Mouse (Mus musculus) forebrain, embryonic 13.5 days (tissue): ENCODE data around the gene Otop3. TPM values are rescaled to one million over a fixed set of nuclear protein-coding genes. Genes with fewer than 3 reads are reported as not detected.

ENCODE experiments used
- ATAC-seq: fragments of 200-750 bp; cut with Nextera tagmentation; 2 replicates; pipeline ENCODE4 v1.8.0; 2017
- H3K27ac ChIP-seq: fragments of 300-500 bp; sonication (generic); 2 replicates; pipeline ENCODE4 v1.5.1; 2015; ENCODE audit warnings: inconsistent platforms, mild to moderate bottlenecking, moderate library complexity
- H3K27me3 ChIP-seq: fragments of 300-500 bp; sonication (generic); 2 replicates; pipeline ENCODE4 v1.6.1; 2015; ENCODE audit warnings: mild to moderate bottlenecking, inconsistent platforms
- H3K36me3 ChIP-seq: fragments of 300-500 bp; sonication (generic); 2 replicates; pipeline ENCODE4 v1.6.1; 2015; ENCODE audit warnings: mild to moderate bottlenecking, inconsistent platforms; ENCODE audit not compliant: poor library complexity, severe bottlenecking
- H3K4me1 ChIP-seq: fragments of 300-500 bp; sonication (generic); 2 replicates; pipeline ENCODE4 v1.6.1; 2015; ENCODE audit warnings: inconsistent platforms
- H3K4me2 ChIP-seq: fragments of 300-500 bp; sonication (generic); 2 replicates; pipeline ENCODE4 v1.6.1; 2015; ENCODE audit warnings: inconsistent platforms, mild to moderate bottlenecking, moderate library complexity
- H3K4me3 ChIP-seq: fragments of 300-500 bp; sonication (generic); 2 replicates; pipeline ENCODE4 v1.5.1; 2015; ENCODE audit warnings: mild to moderate bottlenecking, inconsistent platforms
- H3K9ac ChIP-seq: fragments of 300-500 bp; sonication (generic); 2 replicates; pipeline ENCODE4 v1.6.1; 2015; ENCODE audit warnings: mild to moderate bottlenecking, inconsistent platforms
- H3K9me3 ChIP-seq: fragments of 300-500 bp; sonication (generic); replicated peaks from 2 replicates; pipeline ENCODE4 v1.6.1; 2016; ENCODE audit warnings: inconsistent platforms
- WGBS: fragments of 180-500 bp; shearing (Covaris S2); methylation state at CpG from one replicate; pipeline ENCODE4 v1.1.7; 2015; 5-methylcytosine and 5-hydroxymethylcytosine counted together
- polyA plus RNA-seq: library from polyadenylated mRNA; unstranded; fragments of >200 nt; fragmentation: Nextera tagmentation; extraction: Ambion mirVana; gene quantifications from 2 replicates; pipeline ENCODE4 v1.2.1, GENCODE M21; 2015

Gene Otop3
- 0.14 TPM in 1 of 2 replicates, not detected in the other for polyA plus RNA-seq

DNA sequence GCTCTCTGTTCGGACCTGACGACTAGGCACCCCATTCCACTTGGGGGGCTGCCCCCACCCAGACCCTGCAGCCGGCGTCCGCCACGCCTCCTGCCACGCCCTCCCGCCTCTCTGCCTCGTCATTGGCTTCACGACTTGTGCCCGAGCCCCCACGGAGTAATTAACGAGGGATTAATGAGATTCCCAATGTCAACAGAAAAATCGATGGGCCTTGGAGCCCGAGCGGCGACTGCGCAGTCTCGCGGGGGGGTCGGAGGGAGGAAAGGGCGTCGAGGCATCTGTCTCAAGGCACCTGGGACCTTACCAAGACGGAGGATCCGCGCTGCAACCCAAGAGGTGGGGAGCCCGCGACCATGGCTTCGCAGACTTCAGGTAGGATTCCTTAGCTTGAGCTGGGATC lies at the start of gene Otop3:
TSS of gene Otop3 (plus strand) at position 201 of the 400 bp plus-strand sequence.
- 5% methylated on average over 28 of the region's 29 CpGs for WGBS

DNA sequence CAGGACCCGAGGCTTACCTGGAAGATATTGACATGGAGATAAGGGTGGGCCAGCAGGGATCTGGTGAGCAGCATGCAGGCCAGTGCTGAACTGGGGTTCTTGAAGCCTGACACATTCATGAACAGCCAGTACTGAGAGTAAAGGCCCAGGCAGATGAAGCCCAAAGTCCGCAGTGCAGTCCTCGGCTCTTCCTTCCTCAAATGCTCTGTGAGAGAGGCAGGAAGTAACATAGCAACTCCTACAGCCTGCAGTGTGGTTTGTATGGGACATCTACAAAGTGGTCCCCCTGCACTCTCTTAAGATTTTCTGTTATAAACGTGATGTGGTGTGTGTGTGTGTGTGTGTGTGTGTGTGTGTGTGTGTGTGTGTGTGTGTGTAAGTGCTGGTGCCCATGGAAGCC lies 49.2 kb upstream of the Otop3 start:
- Histone ChIP-seq H3K4me2 (no peak overlapping the region), H3K27me3 (no peaks in the 10 kb centered on the region), H3K36me3 (no peaks in the 10 kb centered on the region), H3K9ac (no peak overlapping the region), H3K9me3 (no peaks in the 10 kb centered on the region), H3K4me3 (no peak overlapping the region), H3K27ac (no peak overlapping the region), H3K4me1 (peaks cover 9% of the 10 kb centered on the region; the same call in 1 of the 2 replicates)
- 88% methylated on average over 4 of the region's 4 CpGs for WGBS
- ATAC-seq, result no peak

More for the DNA sequence above, at the start of gene Otop3:
- H3K36me3 ChIP-seq, result no peaks in the 10 kb centered on the region
- H3K4me2 ChIP-seq, result peak within 1 kb of the TSS; percentile 60
- peaks cover 78% of the 10 kb centered on the region for H3K27me3 ChIP-seq
- H3K9ac ChIP-seq, result peak within 1 kb of the TSS; percentile 37; the same call in 1 of the 2 replicates
- peaks cover 12% of the 10 kb centered on the region for H3K4me1 ChIP-seq
- H3K9me3 ChIP-seq, result no peaks in the 10 kb centered on the region
- ATAC-seq, result no peak
- H3K27ac ChIP-seq, result no peak within 1 kb of the TSS
- peak within 1 kb of the TSS; percentile 27 for H3K4me3 ChIP-seq

DNA sequence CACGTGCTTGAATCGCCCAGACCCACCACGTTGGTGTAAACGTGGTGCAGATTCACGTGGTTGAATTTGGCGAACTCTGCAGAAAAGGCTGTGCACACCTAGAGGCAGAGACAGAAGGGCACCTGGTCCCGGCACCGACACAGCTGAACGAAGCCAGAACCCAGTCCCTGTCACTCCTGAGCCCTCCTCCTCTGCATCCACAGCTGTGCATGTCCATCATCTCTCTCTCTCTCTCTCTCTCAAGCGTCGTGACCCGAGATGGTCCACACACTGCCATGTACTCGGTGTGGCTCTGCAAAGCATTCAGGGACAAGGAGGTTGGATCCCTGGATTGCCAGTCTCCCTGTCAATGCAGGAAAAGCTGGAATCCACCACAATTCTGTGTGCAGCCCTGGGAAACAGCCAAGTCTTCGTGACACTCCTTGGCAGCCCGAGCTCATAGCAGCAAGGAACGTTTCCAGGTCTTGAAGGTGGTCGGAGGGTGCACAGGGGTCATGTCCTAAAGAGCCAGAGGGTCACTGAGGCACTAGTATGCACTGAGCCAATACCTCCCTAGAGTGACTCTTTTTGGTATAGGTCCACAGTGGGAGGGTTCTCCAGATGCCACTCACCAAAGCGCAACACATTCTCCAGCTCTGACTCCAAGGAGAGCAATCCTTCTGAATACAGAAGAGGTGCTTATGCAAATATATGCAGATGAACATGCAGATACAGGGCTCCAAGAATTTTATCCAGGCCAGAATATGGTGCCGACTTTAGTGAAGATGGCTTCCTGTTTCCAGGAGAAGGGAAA lies 48.1 kb upstream of the Otop3 start:
- Histone ChIP-seq H3K4me3 (no peak overlapping the region), H3K4me2 (no peak overlapping the region), H3K27ac (peak overlapping the region; percentile 36; the same call in 1 of the 2 replicates), H3K27me3 (no peaks in the 10 kb centered on the region), H3K9ac (no peak overlapping the region), H3K36me3 (no peaks in the 10 kb centered on the region), H3K9me3 (no peaks in the 10 kb centered on the region), H3K4me1 (peaks cover 9% of the 10 kb centered on the region; the same call in 1 of the 2 replicates)
- ATAC-seq, result no peak
- WGBS, result 79% methylated on average over 19 of the region's 19 CpGs

DNA sequence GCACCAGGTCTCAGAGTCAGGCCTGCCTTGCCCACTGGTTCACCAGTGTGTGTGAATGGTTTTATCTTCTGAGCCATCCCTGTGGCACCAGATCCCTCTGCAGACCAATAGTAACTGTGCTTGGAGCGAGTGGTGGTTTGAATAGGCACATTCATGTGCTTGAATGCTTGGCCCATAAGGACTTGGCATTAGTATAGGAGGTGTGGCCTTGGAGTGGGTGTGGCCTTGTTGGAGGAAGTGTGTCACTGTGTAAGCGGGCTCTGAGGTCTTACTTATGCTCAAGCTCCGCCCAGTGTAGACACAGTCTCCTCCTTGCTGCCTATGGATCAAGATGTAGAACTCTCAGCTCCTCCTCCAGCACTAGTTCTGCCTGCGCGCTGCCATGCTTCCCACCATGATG lies 47.1 kb upstream of the Otop3 start:
- Histone ChIP-seq H3K27ac (no peak overlapping the region), H3K27me3 (no peaks in the 10 kb centered on the region), H3K9me3 (no peaks in the 10 kb centered on the region), H3K4me2 (no peak overlapping the region), H3K4me1 (peaks cover 9% of the 10 kb centered on the region; the same call in 1 of the 2 replicates), H3K36me3 (no peaks in the 10 kb centered on the region), H3K9ac (no peak overlapping the region), H3K4me3 (no peak overlapping the region)
- ATAC-seq, result no peak
- 81% methylated on average over 5 of the region's 5 CpGs for WGBS

DNA sequence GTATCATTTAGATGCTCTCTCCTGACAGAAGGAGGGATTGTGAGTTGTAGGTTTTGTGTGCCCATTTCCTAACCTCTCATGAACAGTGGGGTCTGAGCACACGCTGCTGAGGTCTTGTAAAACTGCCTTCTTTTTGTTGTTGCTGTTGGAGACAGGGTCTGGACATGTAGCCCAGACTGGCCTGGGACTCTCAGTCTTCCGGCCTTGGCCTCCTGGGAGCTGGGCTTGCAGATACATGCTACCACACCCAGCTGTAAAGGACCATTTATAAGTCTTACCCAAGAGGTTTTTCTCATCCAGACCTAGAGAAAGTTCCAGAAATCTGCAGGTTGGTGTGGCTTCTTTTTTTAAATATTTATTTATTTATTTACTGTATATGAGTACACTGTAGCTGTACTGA lies 46.2 kb upstream of the Otop3 start:
- ATAC-seq, result no peak
- 83% methylated on average over 2 of the region's 2 CpGs for WGBS
- Histone ChIP-seq H3K9me3 (no peaks in the 10 kb centered on the region), H3K4me2 (no peak overlapping the region), H3K4me3 (no peak overlapping the region), H3K4me1 (peaks cover 9% of the 10 kb centered on the region; the same call in 1 of the 2 replicates), H3K36me3 (no peaks in the 10 kb centered on the region), H3K9ac (no peak overlapping the region), H3K27me3 (no peaks in the 10 kb centered on the region), H3K27ac (no peak overlapping the region)

DNA sequence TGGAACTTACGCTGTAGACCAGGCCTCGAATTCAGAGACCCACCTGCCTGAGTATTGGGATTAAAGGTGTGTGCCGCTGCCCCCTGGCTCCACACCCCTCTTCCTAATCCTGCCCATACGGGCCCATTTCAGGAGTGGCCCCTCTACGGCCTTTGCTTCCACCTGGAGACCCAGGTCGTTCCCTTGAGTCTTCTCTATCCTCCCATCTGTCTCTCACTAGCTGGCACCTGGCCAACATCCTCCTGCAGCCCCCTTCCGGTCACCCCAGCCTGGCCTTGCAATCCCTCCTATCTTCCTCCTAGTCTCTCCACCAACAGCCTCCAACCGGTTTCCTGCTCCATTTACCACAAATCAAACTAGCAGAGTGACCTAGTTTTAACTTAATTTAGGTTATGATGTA lies 44.6 kb upstream of the Otop3 start:
- Histone ChIP-seq H3K27me3 (no peaks in the 10 kb centered on the region), H3K4me2 (no peak overlapping the region), H3K9me3 (no peaks in the 10 kb centered on the region), H3K27ac (no peak overlapping the region), H3K9ac (no peak overlapping the region), H3K4me1 (peaks cover 9% of the 10 kb centered on the region; the same call in 1 of the 2 replicates), H3K36me3 (no peaks in the 10 kb centered on the region), H3K4me3 (no peak overlapping the region)
- 84% methylated on average over 8 of the region's 8 CpGs for WGBS
- ATAC-seq, result no peak

DNA sequence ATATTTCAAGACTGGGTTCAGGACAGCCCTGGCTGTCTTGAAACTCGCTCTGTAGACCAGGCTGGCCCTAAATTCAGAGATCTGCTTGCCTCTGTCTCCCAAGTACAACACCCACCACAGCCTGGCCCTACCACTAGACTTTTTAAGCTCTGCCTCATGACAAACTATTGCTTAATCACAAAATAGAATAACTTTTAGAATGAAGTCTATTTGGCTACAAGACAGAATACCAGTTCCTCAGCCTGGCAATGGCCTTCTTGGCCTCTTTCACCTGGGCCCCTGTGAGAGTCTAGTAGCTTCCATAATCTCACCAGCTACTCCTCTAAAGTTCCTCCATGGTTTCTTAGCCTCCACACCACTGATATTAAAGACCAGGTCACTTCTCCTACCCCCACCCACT lies 44.2 kb upstream of the Otop3 start:
- Histone ChIP-seq H3K27me3 (no peaks in the 10 kb centered on the region), H3K4me3 (no peak overlapping the region), H3K9ac (no peak overlapping the region), H3K9me3 (no peaks in the 10 kb centered on the region), H3K4me1 (peaks cover 9% of the 10 kb centered on the region; the same call in 1 of the 2 replicates), H3K36me3 (no peaks in the 10 kb centered on the region), H3K27ac (no peak overlapping the region), H3K4me2 (no peak overlapping the region)
- ATAC-seq, result no peak
- WGBS, result 82% methylated on average over 1 of the region's 1 CpGs

DNA sequence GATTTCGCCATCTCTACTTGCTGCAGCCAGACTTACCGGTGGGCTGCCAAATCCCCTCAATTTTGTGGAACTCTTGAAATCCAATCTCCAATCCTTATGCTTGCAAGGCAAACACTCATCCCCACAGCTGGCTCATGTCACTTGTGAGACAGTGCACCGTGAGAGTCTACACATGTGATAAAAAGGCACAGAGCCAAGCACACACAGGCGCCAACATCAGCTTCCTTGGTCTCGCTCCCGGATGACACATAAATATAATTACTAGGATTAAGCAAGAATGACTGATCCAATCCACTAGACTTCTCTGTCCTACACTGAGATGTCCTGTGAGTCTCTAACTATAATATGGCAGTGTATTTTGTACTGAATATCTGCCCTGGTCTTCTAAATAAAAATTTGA lies 43.6 kb upstream of the Otop3 start:
- no peak overlapping the region for H3K4me3 ChIP-seq
- WGBS, result 91% methylated on average over 6 of the region's 6 CpGs

DNA sequence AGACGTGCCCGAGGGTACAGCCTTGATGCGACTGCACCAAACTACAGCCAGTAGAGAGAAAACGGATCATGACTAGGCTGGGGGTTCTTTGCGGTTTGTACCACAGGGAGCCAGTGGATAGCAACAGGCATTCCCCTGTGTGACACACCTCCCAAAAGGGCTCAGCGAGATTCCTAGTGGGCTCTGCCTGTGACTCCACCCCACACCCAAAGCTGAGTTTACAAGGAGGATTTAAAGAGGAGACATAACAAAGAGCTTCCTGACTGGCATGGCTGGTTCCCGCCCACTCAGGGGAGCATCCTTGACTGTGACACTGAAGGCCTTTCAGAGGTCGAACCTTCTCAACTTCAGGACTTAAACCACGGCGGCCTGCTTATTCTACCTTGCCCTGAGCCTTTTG lies 43.0 kb upstream of the Otop3 start:
- no peak overlapping the region for H3K9ac ChIP-seq
- H3K27ac ChIP-seq, result no peak overlapping the region
- no peaks in the 10 kb centered on the region for H3K36me3 ChIP-seq
- H3K4me3 ChIP-seq, result no peak overlapping the region
- no peak for ATAC-seq
- no peak overlapping the region for H3K4me2 ChIP-seq
- peaks cover 5% of the 10 kb centered on the region; the same call in 1 of the 2 replicates for H3K4me1 ChIP-seq
- peaks cover 3% of the 10 kb centered on the region; the same call in 1 of the 2 replicates for H3K27me3 ChIP-seq
- 83% methylated on average over 10 of the region's 10 CpGs for WGBS
- H3K9me3 ChIP-seq, result no peaks in the 10 kb centered on the region

More for the DNA sequence above, 43.6 kb upstream of the Otop3 start:
- ATAC-seq, result no peak
- H3K9me3 ChIP-seq, result no peaks in the 10 kb centered on the region
- H3K9ac ChIP-seq, result no peak overlapping the region
- H3K27me3 ChIP-seq, result 0 out of 2 replicates have a peak, but pooled peaks cover 2% of the 10 kb centered on the region
- H3K4me2 ChIP-seq, result no peak overlapping the region
- no peak overlapping the region for H3K27ac ChIP-seq
- peaks cover 9% of the 10 kb centered on the region; the same call in 1 of the 2 replicates for H3K4me1 ChIP-seq
- no peaks in the 10 kb centered on the region for H3K36me3 ChIP-seq

DNA sequence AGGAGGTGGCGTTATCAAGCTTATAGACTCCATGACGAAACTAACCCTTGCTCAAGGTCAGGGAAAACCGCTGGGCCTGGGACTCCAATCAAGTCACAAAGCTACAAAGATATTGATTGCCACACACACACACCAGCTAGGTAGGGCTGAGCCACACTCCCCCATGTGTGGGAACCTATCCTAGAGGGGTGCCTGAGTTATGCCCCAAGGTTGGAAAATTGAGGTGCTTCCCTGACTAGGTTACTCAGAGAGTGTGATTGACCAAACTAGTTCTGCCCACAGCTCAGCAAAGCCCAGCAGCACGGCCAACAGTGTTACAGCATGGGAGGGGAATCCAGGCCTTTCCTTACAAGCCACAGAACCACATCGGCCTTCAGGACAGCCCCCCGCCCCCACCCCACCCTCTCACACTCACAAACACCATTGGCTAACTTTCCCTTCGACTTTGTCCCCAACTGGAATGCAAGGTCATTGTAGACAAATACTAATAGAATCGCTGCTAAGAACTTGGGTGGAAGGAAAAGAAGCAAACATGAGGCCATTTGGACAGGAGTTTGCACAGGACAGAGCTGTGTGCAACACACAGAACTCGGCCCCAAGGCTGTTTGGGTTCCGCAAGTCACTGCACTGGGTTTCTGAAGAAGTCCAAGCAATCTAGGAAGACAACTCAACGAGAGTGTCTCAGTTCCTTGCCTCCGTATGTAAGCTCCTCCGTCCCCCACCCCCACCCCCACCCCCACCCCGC lies 41.7 kb upstream of the Otop3 start:
- H3K9ac ChIP-seq, result no peak overlapping the region
- WGBS, result 67% methylated on average over 14 of the region's 14 CpGs

DNA sequence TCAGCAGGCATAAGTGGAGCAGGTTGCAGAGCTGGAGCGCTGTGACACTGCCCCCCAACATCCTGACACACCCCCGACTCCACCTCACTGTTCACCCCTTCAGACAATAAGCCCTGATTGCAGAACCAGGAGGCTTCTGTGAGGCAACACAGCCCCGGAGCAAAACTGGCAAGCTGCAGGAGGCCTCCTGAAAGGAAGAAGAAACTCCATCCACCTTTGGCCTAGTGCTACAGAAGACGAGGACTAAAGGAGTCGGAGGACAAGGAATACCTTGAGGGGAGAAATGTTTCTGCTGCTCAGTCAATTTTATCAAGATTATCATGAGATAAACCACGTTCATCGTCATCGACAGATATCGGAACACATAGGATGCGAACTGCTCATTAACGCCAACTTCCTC lies 38.6 kb upstream of the Otop3 start:
- no peak for ATAC-seq
- H3K9me3 ChIP-seq, result no peaks in the 10 kb centered on the region
- H3K4me2 ChIP-seq, result no peak overlapping the region
- no peak overlapping the region for H3K27ac ChIP-seq
- H3K4me3 ChIP-seq, result no peak overlapping the region
- 87% methylated on average over 11 of the region's 11 CpGs for WGBS
- peaks cover 6% of the 10 kb centered on the region for H3K4me1 ChIP-seq
- peaks cover 10% of the 10 kb centered on the region for H3K27me3 ChIP-seq
- H3K9ac ChIP-seq, result no peak overlapping the region
- H3K36me3 ChIP-seq, result no peaks in the 10 kb centered on the region

More for the DNA sequence above, 41.7 kb upstream of the Otop3 start:
- H3K4me1 ChIP-seq, result peaks cover 6% of the 10 kb centered on the region
- peaks cover 10% of the 10 kb centered on the region for H3K27me3 ChIP-seq
- ATAC-seq, result no peak
- H3K36me3 ChIP-seq, result no peaks in the 10 kb centered on the region
- no peaks in the 10 kb centered on the region for H3K9me3 ChIP-seq
- no peak overlapping the region for H3K27ac ChIP-seq
- no peak overlapping the region for H3K4me2 ChIP-seq
- H3K4me3 ChIP-seq, result no peak overlapping the region
